Mouse (Mus musculus) thymus, postnatal 25 days (tissue): Measurements from ENCODE around the gene Fam166b.

Experiments used
- DNase-seq: peaks from one replicate; pipeline ENCODE4 v3.0.0; 2022

The Fam166b gene

GRCm38 (mm10) chr4:43428946-43429345, at the start of gene Fam166b:
Gene Fam166b (minus strand): TSS chr4:43429134.
- DNase-seq: no peak

GRCm38 (mm10) chr4:43478534-43478858, 49.6 kb upstream of the Fam166b start:
- no peak for DNase-seq

GRCm38 (mm10) chr4:43477857-43478533, 49.1 kb upstream of the Fam166b start:
- DNase-seq: peak; percentile 90

- DNase-seq: peak; percentile 40
Measured at GRCm38 (mm10) chr4:43476604-43477003, 47.7 kb upstream of the Fam166b start.

GRCm38 (mm10) chr4:43473636-43474035, 44.7 kb upstream of the Fam166b start:
- no peak for DNase-seq

GRCm38 (mm10) chr4:43470301-43470700, 41.4 kb upstream of the Fam166b start:
- DNase-seq: no peak

- no peak for DNase-seq
Measured at GRCm38 (mm10) chr4:43466872-43467271, 37.9 kb upstream of the Fam166b start.

- no peak for DNase-seq
Measured at GRCm38 (mm10) chr4:43465935-43466334, 37.0 kb upstream of the Fam166b start.

GRCm38 (mm10) chr4:43463102-43463501, 34.2 kb upstream of the Fam166b start:
- DNase-seq: no peak

GRCm38 (mm10) chr4:43457124-43457523, 28.2 kb upstream of the Fam166b start:
- DNase-seq: peak; percentile 45

- peak; percentile 74 for DNase-seq
Measured at GRCm38 (mm10) chr4:43456470-43456869, 27.5 kb upstream of the Fam166b start.

GRCm38 (mm10) chr4:43454041-43454836, 25.3 kb upstream of the Fam166b start, which contains the start of gene Cd72:
Gene Cd72 (minus strand): TSS chr4:43454628.
- no peak for DNase-seq

GRCm38 (mm10) chr4:43453413-43453812, 24.5 kb upstream of the Fam166b start:
- peak; percentile 42 for DNase-seq

- no peak for DNase-seq
Measured at GRCm38 (mm10) chr4:43452315-43452714, 23.4 kb upstream of the Fam166b start.

- DNase-seq: no peak
Measured at GRCm38 (mm10) chr4:43448554-43448953, 19.6 kb upstream of the Fam166b start.

- DNase-seq: no peak
Measured at GRCm38 (mm10) chr4:43447251-43447650, 18.3 kb upstream of the Fam166b start.

- DNase-seq: peak; percentile 38
Measured at GRCm38 (mm10) chr4:43443511-43443910, 14.6 kb upstream of the Fam166b start.

- DNase-seq: peak; percentile 72
Measured at GRCm38 (mm10) chr4:43442456-43443361, 13.8 kb upstream of the Fam166b start.

- DNase-seq: peak; percentile 99
Measured at GRCm38 (mm10) chr4:43442044-43442443, 13.1 kb upstream of the Fam166b start.

GRCm38 (mm10) chr4:43441639-43442038, 12.7 kb upstream of the Fam166b start, which contains the start of gene Tesk1:
Gene Tesk1 (plus strand): TSS chr4:43441939.
- DNase-seq: no peak

GRCm38 (mm10) chr4:43432832-43433231, 3.9 kb upstream of the Fam166b start:
- DNase-seq: no peak

- peak; percentile 81 for DNase-seq
Measured at GRCm38 (mm10) chr4:43431690-43432089, 2.8 kb upstream of the Fam166b start.
